Mouse (Mus musculus) MEL (cell line): ENCODE results near the gene Gipc3.

Source experiments
- BHLHE40 ChIP-seq: IDR thresholded peaks from 2 replicates; pipeline ENCODE4 v1.6.1; 2012; ENCODE audit warnings: low read depth, mild to moderate bottlenecking, inconsistent platforms, low read length, improper control_type of control experiment, borderline replicate concordance
- CTCF ChIP-seq, 3 experiments: IDR thresholded peaks in 2 of 3; conservative IDR thresholded peaks in 1 of 3; 2 replicates each; pipeline ENCODE4 v1.5.1; 2011 to 2012; ENCODE audit warnings: low read length in 3 of 3, low read depth in 2 of 3, mild to moderate bottlenecking in 2 of 3, improper control_type of control experiment in 1 of 3, inconsistent platforms in 1 of 3, mixed read lengths in 1 of 3, moderate library complexity in 1 of 3; ENCODE audit not compliant: control insufficient read depth in 1 of 3, insufficient read depth in 1 of 3, poor library complexity in 1 of 3, severe bottlenecking in 1 of 3
- ELF1 ChIP-seq: IDR thresholded peaks from 2 replicates; pipeline ENCODE4 v1.6.1; 2014; ENCODE audit warnings: low read depth, mild to moderate bottlenecking, inconsistent platforms, low read length, improper control_type of control experiment, moderate library complexity
- EP300 ChIP-seq, 2 experiments: IDR thresholded peaks; 2 replicates each; pipeline ENCODE4 v1.6.1; 2011; ENCODE audit warnings: improper control_type of control experiment in 2 of 2, low read length in 2 of 2, low read depth in 1 of 2, mild to moderate bottlenecking in 1 of 2
- JUND ChIP-seq: IDR thresholded peaks from 2 replicates; pipeline ENCODE4 v1.6.1; 2011; ENCODE audit warnings: low read depth, mild to moderate bottlenecking, improper control_type of control experiment, low read length
- MXI1 ChIP-seq: IDR thresholded peaks from 2 replicates; pipeline ENCODE4 v1.6.1; 2011; ENCODE audit warnings: mild to moderate bottlenecking, low read depth, low read length, improper control_type of control experiment
- POLR2A ChIP-seq, 2 experiments: IDR thresholded peaks; 2 replicates each; pipeline ENCODE4 v1.6.1; 2011 to 2012; ENCODE audit warnings: low read length in 2 of 2, mild to moderate bottlenecking in 2 of 2, control low read depth in 1 of 2, improper control_type of control experiment in 1 of 2, low read depth in 1 of 2, moderate library complexity in 1 of 2; ENCODE audit not compliant: control insufficient read depth in 1 of 2, insufficient read depth in 1 of 2, poor library complexity in 1 of 2
- SMC3 ChIP-seq: IDR thresholded peaks from 2 replicates; pipeline ENCODE4 v1.6.1; 2011; ENCODE audit warnings: low read depth, low read length, improper control_type of control experiment
- TCF12 ChIP-seq: IDR thresholded peaks from 2 replicates; pipeline ENCODE4 v1.6.1; 2014; ENCODE audit warnings: low read depth, mild to moderate bottlenecking, inconsistent platforms, low read length, improper control_type of control experiment, moderate library complexity
- USF1 ChIP-seq: IDR thresholded peaks from 2 replicates; pipeline ENCODE4 v1.6.1; 2014; ENCODE audit warnings: low read depth, mild to moderate bottlenecking, inconsistent platforms, low read length, improper control_type of control experiment, moderate library complexity
- USF2 ChIP-seq, 2 experiments: IDR thresholded peaks; 2 replicates each; pipeline ENCODE4 v1.6.1; 2011 to 2012; ENCODE audit warnings: improper control_type of control experiment in 2 of 2, low read length in 2 of 2, borderline replicate concordance in 1 of 2, inconsistent platforms in 1 of 2, low read depth in 1 of 2, mild to moderate bottlenecking in 1 of 2; ENCODE audit not compliant: insufficient read depth in 1 of 2
- ZC3H11A ChIP-seq: IDR thresholded peaks from 2 replicates; pipeline ENCODE4 v1.6.1; 2012; ENCODE audit warnings: low read depth, mild to moderate bottlenecking, inconsistent platforms, low read length, improper control_type of control experiment
- ZNF384 ChIP-seq: IDR thresholded peaks from 2 replicates; pipeline ENCODE4 v1.6.1; 2012; ENCODE audit warnings: low read depth, mild to moderate bottlenecking, inconsistent platforms, low read length, improper control_type of control experiment

GRCm38 (mm10) chr10:81367207-81367495 is 24.1 kb upstream of the Gipc3 start:
- no peak for TF ChIP-seq ZNF384
- TF ChIP-seq EP300 (IDR thresholded peaks at IDR 0.05; ENCODE audit: low read depth in 1 of 2, low read length in 2 of 2): no peak
- TF ChIP-seq CTCF (IDR thresholded peaks at IDR 0.05 in 2 of 3, conservative IDR thresholded peaks at IDR 0.05 in 1 of 3; ENCODE audit: control insufficient read depth in 1 of 3, insufficient read depth in 1 of 3, low read depth in 2 of 3, low read length in 3 of 3, poor library complexity in 1 of 3, severe bottlenecking in 1 of 3): no peak
- TF ChIP-seq POLR2A (IDR thresholded peaks at IDR 0.05; ENCODE audit: control insufficient read depth in 1 of 2, insufficient read depth in 1 of 2, low read depth in 1 of 2, low read length in 2 of 2, poor library complexity in 1 of 2): no peak
- no peak for TF ChIP-seq USF2 (IDR thresholded peaks at IDR 0.05; ENCODE audit: borderline replicate concordance in 1 of 2, insufficient read depth in 1 of 2, low read depth in 1 of 2, low read length in 2 of 2)
- no peak; the same call in 1 of the 2 replicates for TF ChIP-seq SMC3
- no peak for TF ChIP-seq USF1
- TF ChIP-seq ELF1: no peak
- no peak for TF ChIP-seq TCF12
- TF ChIP-seq BHLHE40: no peak
- no peak for TF ChIP-seq JUND
- TF ChIP-seq ZC3H11A: no peak
- TF ChIP-seq MXI1: no peak
